Mouse (Mus musculus): Measurements from ENCODE around the gene Cdc20b. TPM values are rescaled to one million over a fixed set of nuclear protein-coding genes. Genes with fewer than 3 reads are reported as not detected.
A peak's percentile ranks its signal among the peaks of the same experiment; 100 is the strongest.
"Not testable (repeated sequence)": the region's sequence is repeated elsewhere in the genome, so short reads cannot be mapped to it uniquely, and the experiment has no call there.

Cdc20b gene
- polyA plus RNA-seq, 1 experiment, result not detected

- H3K4me1 ChIP-seq (ENCODE audit: control insufficient read depth, insufficient read depth, low read length), result peaks cover under 1% of the 10 kb centered on the region; the same call in 1 of the 2 replicates
- no peak overlapping the region for H3K27ac ChIP-seq (ENCODE audit: insufficient read depth, low read length)
- TF ChIP-seq CTCF (IDR thresholded peaks at IDR 0.05; ENCODE audit: borderline replicate concordance, insufficient read depth, low read length) (peak; percentile 84), POLR2A (IDR thresholded peaks at IDR 0.05; ENCODE audit: low read depth, low read length) (no peak)
- H3K4me3 ChIP-seq (ENCODE audit: insufficient read depth, low read length), result no peak overlapping the region
These were observed 40.7 kb upstream of the Cdc20b start for GRCm38 (mm10) chr13:112994191-112994590.

- no peak overlapping the region for H3K27ac ChIP-seq (ENCODE audit: insufficient read depth, low read length)
- H3K4me3 ChIP-seq (ENCODE audit: insufficient read depth, low read length), result no peak overlapping the region
- TF ChIP-seq CTCF (IDR thresholded peaks at IDR 0.05; ENCODE audit: borderline replicate concordance, insufficient read depth, low read length) (no peak), POLR2A (IDR thresholded peaks at IDR 0.05; ENCODE audit: low read depth, low read length) (no peak)
- 0 out of 2 replicates have a peak, but pooled peaks cover 2% of the 10 kb centered on the region for H3K4me1 ChIP-seq (ENCODE audit: control insufficient read depth, insufficient read depth, low read length)
These were observed 38.5 kb upstream of the Cdc20b start for GRCm38 (mm10) chr13:112996407-112996806.

GRCm38 (mm10) chr13:112997369-112997768, 37.5 kb upstream of the Cdc20b start:
- H3K4me3 ChIP-seq (ENCODE audit: insufficient read depth, low read length), result no peak overlapping the region
- H3K27ac ChIP-seq (ENCODE audit: insufficient read depth, low read length), result no peak overlapping the region
- H3K4me1 ChIP-seq (ENCODE audit: control insufficient read depth, insufficient read depth, low read length), result 0 out of 2 replicates have a peak, but pooled peaks cover 2% of the 10 kb centered on the region
- TF ChIP-seq CTCF (IDR thresholded peaks at IDR 0.05; ENCODE audit: borderline replicate concordance, insufficient read depth, low read length), result no peak
- TF ChIP-seq POLR2A (IDR thresholded peaks at IDR 0.05; ENCODE audit: low read depth, low read length), result no peak

GRCm38 (mm10) chr13:112998427-112999201, 36.3 kb upstream of the Cdc20b start:
- Histone ChIP-seq H3K27ac (ENCODE audit: insufficient read depth, low read length) (no peak overlapping the region), H3K4me3 (ENCODE audit: insufficient read depth, low read length) (peak overlapping the region; percentile 36), H3K4me1 (ENCODE audit: control insufficient read depth, insufficient read depth, low read length) (0 out of 2 replicates have a peak, but pooled peaks cover 2% of the 10 kb centered on the region)
- TF ChIP-seq POLR2A (IDR thresholded peaks at IDR 0.05; ENCODE audit: low read depth, low read length), result no peak
- no peak for TF ChIP-seq CTCF (IDR thresholded peaks at IDR 0.05; ENCODE audit: borderline replicate concordance, insufficient read depth, low read length)

GRCm38 (mm10) chr13:113000090-113000489, 34.8 kb upstream of the Cdc20b start:
- Histone ChIP-seq H3K4me1 (ENCODE audit: control insufficient read depth, insufficient read depth, low read length) (0 out of 2 replicates have a peak, but pooled peaks cover 2% of the 10 kb centered on the region), H3K4me3 (ENCODE audit: insufficient read depth, low read length) (no peak overlapping the region), H3K27ac (ENCODE audit: insufficient read depth, low read length) (no peak overlapping the region)
- TF ChIP-seq POLR2A (IDR thresholded peaks at IDR 0.05; ENCODE audit: low read depth, low read length), result no peak
- no peak for TF ChIP-seq CTCF (IDR thresholded peaks at IDR 0.05; ENCODE audit: borderline replicate concordance, insufficient read depth, low read length)

GRCm38 (mm10) chr13:113000576-113001318, 34.2 kb upstream of the Cdc20b start:
- H3K4me1 ChIP-seq (ENCODE audit: control insufficient read depth, insufficient read depth, low read length), result 0 out of 2 replicates have a peak, but pooled peaks cover 2% of the 10 kb centered on the region
- no peak overlapping the region for H3K27ac ChIP-seq (ENCODE audit: insufficient read depth, low read length)
- no peak for TF ChIP-seq POLR2A (IDR thresholded peaks at IDR 0.05; ENCODE audit: low read depth, low read length)
- TF ChIP-seq CTCF (IDR thresholded peaks at IDR 0.05; ENCODE audit: borderline replicate concordance, insufficient read depth, low read length), result no peak
- no peak overlapping the region for H3K4me3 ChIP-seq (ENCODE audit: insufficient read depth, low read length)

GRCm38 (mm10) chr13:113012683-113013082, 22.2 kb upstream of the Cdc20b start:
- Histone ChIP-seq H3K27ac (ENCODE audit: insufficient read depth, low read length) (no peak overlapping the region), H3K4me3 (ENCODE audit: insufficient read depth, low read length) (no peak overlapping the region), H3K4me1 (ENCODE audit: control insufficient read depth, insufficient read depth, low read length) (no peaks in the 10 kb centered on the region)
- TF ChIP-seq POLR2A (IDR thresholded peaks at IDR 0.05; ENCODE audit: low read depth, low read length) (no peak), CTCF (IDR thresholded peaks at IDR 0.05; ENCODE audit: borderline replicate concordance, insufficient read depth, low read length) (no peak)

- peak overlapping the region; percentile 39 for H3K4me3 ChIP-seq (ENCODE audit: insufficient read depth, low read length)
- H3K4me1 ChIP-seq (ENCODE audit: control insufficient read depth, insufficient read depth, low read length), result not testable (repeated sequence)
These were observed 21.5 kb upstream of the Cdc20b start for GRCm38 (mm10) chr13:113013174-113013953.

GRCm38 (mm10) chr13:113021521-113021920, 13.4 kb upstream of the Cdc20b start:
- no peak overlapping the region for H3K27ac ChIP-seq (ENCODE audit: insufficient read depth, low read length)
- no peak for TF ChIP-seq POLR2A (IDR thresholded peaks at IDR 0.05; ENCODE audit: low read depth, low read length)
- no peak for TF ChIP-seq CTCF (IDR thresholded peaks at IDR 0.05; ENCODE audit: borderline replicate concordance, insufficient read depth, low read length)

More at GRCm38 (mm10) chr13:113013174-113013953, 21.5 kb upstream of the Cdc20b start:
- H3K27ac ChIP-seq (ENCODE audit: insufficient read depth, low read length), result not testable (repeated sequence)

More at GRCm38 (mm10) chr13:113021521-113021920, 13.4 kb upstream of the Cdc20b start:
- Histone ChIP-seq H3K4me3 (ENCODE audit: insufficient read depth, low read length) (no peak overlapping the region), H3K4me1 (ENCODE audit: control insufficient read depth, insufficient read depth, low read length) (no peaks in the 10 kb centered on the region; the same call in 1 of the 2 replicates)
